Mouse (Mus musculus) yolk sac, embryonic 10.5 days (tissue): ENCODE results near the gene Jpt2.
"Not testable (repeated sequence)": the region's sequence is repeated elsewhere in the genome, so short reads cannot be mapped to it uniquely, and the experiment has no call there.

Experiments used
- DNase-seq: peaks from one replicate; pipeline ENCODE4 v3.0.0-alpha.2; 2017; ENCODE audit warnings: low spot score

Gene Jpt2

DNA sequence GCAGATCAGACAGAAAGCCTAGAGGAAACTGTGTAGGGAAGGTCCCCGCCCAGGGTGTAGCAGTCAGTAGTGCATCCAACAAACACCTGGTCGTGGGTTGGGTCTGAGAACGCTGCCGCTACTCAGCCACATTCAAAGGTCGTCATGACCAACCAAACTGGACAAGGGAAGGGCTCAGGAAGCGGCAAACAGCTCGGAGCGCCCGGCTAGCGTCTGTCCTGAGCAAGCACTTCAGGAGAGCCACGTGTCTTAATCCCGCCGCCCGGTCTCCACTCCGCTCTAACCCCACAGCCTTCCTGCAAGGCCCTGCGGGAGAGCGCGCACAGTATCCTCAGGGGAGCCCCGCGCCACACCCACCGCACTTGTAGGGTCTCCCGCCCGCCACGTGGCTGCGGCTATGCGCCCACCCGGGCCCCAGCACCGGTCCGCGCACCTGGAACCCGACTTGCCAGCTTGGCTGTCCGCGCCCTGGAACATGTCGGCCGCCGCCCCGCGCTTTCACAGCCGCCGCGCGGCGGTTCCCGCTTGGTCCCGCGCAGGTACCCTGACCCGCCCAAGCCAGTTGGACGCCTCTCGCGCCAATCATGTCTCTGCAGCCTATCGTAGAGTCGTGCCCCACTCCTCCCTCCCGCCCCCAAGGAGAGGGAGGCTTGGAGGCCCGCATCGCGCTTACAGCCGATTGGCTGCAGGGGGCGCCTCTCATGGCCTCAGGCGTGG is at the start of gene Jpt2:
Gene Jpt2, minus strand, starts transcription at position 555 of the 717 bp plus-strand sequence.
- DNase-seq = peak; percentile 99

DNA sequence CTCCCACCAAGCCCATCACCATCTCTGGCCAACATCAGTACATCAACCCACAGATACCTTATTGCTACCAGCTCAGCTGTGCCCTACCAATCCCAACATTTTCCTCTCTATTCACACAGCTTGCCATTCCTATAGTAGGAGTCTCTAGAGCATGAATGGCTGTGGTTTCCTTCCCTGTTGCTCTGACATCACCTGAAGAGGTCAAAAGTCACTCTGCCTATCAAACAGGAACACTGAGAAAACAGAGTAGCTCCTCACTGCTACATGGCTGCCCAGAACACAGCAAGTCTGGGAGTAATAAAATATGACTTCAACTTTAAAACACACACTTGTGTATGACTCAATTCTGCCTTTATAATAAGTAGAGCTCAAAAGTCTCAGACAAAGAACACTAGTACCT is 47.0 kb upstream of the Jpt2 start:
- peak; percentile 27 for DNase-seq

DNA sequence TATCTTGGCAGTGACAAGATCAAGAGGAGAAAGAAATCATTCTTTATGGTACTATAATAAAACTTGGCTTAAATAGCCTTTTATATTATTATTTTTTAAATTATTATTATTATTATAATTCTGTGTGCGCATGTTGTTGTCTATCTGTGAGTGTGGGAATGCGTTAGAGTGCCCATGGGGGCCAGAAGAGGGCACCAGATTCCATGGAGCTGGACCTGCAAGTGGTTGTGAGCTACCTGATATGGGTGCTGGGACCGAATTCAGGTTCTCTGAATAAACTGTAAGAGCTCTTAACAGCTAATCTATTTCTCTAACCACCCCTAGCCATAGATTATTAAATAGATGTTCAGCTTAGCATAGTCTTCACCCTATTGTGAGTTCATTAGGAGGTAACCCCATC is 44.6 kb upstream of the Jpt2 start:
- DNase-seq = no peak

DNA sequence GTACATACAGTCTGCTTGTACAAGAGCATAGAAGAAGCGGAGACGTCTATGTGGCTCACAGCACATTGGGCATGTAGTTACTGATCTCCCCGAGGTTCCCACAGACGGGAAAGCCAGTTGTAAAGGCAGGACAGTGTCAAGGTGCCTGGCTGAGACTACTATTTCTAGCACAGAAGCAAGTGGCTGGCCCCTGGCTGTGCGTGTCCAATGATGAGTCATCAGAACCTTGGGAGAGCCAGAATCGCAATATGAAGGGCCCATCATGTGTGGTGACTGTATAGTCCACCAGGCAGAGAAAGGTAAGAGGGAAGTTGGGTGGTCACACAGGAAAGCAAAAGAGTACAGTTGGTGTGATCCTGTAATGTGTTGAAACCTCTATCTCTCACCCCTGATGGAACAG is 34.2 kb upstream of the Jpt2 start:
- no peak for DNase-seq

DNA sequence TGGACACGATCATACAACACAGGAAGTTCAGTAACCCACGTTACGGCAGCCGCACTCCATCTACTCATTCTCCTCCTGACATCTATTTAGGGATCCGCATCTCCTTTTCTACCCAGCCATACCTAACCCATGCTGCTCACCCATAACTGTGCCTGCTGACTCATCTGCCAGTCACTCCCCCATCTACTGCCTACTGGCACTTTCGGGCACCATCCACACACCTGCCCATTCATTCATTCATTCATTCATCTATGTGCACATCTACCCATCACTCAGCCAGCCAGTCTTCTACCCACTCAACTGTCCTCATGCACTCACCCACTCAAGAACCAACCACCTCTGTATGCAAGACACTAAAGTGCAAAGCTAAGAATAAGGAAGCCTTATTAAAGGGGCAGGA is 26.7 kb upstream of the Jpt2 start:
- no peak for DNase-seq

DNA sequence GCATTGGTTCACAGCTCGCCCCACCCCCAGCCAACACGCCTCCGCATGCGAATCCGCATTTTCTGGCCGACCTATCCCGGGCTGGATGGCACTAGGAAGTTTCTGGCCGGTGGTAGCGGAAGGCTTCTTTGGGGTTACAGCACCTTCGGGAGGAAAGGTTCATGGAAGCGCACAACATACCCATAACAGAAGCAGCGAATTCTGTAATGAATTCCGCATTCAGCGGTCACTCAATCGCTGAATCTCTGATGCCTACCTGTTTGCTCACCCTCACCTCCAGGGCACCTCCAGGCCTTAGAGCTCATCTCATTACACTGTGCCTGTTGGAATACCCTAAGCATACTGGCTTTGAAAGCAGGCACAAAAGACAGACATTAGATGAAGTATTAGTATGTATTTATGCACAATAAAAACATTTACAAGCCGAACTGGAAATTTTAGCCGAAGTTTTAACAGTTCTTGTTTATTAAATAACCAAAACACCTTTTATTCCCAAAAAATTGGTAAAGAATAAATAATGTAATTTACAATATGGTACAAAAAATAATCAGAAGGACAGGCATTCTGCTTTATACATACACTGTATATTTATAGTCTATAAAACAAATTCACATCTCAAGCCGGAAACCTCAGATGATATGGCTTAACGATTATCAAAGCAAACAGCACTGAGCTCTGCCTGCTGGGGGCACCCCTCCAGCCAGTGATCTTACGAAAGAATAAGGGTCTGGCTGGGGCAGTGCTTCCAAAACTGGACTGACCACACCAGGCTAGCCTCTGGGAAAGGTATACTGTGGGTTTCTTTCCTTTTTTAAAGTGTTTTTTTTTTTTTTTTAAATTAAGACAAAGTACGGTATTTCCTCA is 595 bp upstream of the Jpt2 start:
- no peak for DNase-seq

DNA sequence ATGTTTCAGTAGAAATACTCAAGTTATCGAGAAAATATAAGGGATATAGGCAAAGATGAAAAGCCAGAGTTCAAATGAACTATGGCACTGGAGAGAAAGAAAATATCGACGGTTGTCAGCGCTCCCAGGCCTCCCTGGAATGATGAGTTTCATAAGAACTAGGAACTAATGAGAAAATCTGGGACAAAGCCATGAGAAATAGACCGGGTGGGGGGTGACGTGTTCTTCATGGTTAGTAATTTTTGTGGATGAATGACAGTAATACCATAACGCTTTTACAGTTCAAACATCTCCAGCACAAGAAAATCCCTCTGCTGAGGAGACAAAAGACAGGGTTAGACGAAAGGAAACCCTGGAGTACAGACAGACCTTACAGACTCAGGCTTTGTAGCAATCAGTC is 1.1 kb downstream of the Jpt2 start:
- no peak for DNase-seq

DNA sequence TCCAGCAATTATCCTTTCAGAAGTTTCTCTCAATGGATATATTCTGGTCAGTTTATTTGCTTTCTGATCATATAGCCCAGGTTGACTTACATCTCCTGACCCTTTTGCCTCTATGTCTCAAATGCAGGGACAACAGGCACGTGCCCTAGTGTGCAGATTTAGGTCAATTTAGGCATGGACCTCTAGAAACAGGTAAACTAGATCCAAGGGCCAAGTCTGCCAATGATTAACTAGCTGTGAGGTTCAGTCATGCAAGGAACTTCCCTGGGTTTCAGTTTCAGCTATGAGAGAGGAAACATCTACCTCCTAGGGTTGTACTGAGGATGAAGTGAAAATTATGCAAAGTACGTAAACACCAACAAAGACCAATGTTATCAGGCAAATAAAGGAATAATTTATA is 7.2 kb downstream of the Jpt2 start:
- DNase-seq = peak; percentile 69

DNA sequence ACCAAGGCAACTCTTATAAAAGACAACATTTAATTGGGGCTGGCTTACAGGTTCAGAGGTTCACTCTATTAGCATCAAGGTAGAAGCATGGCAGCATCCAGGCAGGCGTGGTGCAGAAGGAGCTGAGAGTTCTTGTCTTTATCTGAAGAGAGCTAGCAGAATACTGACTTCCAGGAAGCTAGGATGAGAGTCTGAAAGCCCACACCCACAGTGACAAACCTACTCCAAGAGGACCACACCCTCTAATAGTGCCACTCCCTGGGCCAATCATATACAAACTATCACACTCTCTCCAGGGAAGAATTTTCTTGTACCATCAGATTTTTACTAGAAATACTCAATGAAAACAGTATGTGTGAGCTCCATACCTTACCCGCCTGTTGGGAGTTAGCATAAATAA is 9.8 kb downstream of the Jpt2 start:
- no peak for DNase-seq

DNA sequence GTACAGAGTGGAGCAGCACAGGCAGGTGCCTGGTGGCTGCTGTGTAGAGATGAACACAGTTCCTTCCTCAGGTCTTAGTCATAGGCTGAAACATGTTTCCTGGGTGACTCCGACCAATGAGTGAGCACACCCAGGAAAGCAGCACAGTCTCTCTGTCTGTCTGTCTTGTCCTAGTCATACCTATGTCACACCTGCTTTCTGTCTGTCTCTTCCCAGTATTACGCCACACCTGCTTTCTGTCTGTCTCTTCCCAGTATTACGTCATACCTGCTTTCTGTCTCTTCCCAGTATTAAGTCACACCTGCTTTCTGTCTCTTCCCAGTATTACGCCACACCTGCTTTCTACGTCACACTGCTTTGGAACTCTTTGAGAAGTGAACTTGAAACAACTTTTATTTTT is 12.3 kb downstream of the Jpt2 start:
- no peak for DNase-seq

DNA sequence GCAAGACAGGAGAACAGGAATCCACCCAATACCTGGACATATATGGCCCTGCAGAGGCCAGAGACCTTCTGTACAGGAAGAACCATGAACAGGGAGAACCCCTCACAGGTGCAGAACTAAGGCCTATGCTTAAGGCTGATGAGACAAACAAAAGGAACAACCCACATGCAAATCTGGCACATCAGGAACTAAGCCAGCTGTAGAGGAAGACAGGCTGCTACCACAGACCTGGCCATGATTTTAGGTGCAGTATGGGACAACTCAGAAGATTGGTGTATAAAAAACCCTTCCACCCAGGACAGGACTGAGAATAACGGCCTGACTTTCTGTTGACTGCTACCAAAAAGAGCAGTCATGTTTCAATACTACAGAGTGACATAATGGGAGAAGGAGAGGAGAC is 16.9 kb downstream of the Jpt2 start:
- not testable (repeated sequence) for DNase-seq

DNA sequence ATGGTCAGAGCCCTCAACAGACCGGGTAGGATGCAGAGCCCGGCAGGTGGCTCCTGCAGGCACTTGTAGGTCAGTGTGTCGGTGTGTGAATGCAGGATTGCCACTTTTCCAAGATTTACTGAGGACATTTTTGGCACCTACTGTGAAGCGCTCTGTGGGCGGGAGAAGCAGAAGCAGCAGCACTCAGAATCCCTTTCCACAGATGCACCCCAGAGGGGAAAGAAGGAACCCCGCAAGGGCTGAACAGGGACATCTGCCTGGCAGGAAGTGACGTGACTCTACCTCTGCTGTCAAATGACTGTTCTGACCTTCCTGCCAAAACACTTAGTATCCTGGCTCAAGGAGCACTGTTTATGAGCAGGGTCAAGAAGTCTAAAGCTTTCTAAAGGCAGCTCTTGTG is 17.5 kb downstream of the Jpt2 start:
- no peak for DNase-seq

DNA sequence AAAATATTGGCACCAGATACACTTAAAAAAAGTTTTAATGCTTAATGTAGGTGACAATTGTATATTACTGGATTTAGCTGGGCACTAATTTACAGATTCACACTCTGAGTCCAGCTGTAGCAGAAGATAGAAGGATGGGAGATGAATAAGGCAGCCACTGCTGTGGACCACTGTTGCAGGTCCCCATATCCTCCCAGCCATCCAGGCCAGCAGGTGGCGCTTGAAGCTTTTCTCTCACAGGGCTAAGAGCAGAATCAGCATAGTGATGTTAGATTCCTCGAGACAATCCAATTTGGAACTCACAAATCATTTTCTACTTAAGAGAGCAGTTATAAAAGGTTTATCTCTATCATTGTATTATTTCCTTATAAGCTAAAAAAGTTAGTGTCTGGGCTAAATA is 18.0 kb downstream of the Jpt2 start:
- DNase-seq = not testable (repeated sequence)

DNA sequence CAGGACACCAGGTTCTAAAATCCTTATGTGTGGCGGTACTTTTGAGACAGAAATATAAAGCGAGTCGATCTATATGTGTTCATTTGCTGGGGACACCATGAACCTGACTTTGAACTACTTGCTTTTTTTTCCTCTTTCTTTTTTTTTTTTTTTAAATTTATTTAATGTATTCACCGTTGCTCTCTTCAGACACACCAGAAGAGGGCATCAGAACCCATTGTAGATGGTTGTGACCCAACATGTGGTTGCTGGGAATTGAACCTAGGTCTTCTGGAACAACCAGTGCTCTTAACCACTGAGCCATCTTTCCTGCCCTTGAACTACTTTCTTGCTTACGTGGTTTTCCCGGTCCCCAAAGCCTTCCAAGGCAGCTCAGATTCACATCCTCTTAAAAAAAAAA is 23.2 kb downstream of the Jpt2 start:
- DNase-seq = no peak

DNA sequence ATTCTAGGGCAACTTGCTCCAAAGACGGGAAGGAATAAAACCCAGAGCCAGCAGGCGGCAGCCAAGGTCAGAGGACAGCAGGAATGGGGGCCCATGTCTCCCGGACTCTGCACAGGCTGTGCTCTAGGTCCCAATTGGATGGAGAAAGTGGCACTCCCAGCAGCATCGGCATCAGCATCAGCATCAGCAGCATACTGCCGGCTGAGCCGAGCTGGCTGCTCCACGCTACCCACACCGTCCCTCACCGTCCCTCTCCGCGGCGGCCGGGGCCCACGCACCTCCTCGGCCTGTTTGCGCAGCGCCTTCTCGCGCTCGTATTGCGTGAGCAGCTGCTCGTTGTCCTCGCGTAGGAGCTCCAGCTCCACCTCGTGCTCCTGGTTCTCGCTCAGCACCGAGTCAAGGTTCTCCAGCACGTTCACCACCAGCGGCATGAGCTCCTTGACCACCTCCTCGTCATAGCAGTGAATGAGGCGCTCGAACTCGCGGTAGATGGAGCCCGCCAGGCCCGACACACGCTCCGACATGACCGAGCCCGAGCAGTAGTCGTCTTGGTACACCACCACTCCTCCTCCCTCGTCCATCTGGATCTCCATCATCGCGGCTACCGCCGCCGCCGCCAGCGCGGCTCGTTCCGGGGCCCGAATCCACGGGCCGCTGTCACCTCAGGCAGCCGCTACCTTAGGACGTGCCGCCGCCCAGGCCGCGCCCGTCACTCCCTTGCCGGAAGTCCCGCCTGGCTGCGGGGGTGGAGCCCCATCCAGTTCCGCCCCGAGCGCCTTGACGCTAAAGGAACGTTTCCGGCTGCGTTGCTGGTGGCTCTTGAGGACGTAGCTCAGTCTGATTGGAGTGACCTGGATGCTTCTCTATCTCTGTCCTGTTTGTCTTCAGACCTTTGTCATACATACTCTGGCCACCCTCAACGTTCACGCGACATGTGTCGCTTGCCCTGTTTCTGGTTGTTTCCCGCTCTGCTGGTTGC is 23.9 kb downstream of the Jpt2 start, which contains the start of gene Mapk8ip3:
Gene Mapk8ip3, minus strand, starts transcription at position 719 of the 979 bp plus-strand sequence.
- peak; percentile 93 for DNase-seq

DNA sequence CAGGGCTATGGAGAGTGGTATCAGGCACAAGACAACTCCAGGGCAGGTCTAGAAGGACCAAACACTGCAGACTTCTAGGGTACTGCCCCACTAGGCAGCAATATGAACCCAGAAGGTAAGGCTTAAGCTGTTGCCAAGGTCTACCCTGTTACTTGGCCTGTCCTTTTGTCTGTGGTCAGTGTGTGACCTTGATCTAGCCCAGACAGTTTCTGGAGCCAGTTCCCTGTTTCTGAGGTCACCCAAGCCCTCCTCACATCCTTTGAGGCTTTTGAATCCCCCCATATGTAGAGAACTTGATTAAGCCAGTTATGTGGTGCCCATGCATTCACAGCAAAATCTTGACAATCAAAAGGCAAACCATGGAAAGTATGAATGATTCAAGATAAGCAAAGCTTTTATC is 24.8 kb downstream of the Jpt2 start:
- no peak for DNase-seq

DNA sequence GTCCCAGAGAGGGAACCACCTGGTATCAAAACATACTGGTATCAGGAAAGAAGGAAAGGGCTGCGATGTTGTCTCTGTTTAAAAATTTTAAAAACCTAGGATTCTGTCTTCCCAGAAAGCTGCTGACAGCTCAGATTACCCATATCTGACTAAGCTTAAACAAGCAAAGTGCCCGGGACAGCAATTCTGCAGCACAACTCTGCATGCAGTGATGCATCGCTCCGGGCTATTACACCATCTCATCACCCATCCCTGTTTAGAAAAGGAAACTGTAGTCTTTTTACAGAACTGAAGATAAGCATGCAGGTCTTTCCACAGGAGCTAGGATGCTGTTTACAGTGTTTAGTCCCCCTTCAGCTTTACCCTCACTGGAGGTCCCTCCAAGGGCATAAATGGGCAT is 25.6 kb downstream of the Jpt2 start:
- no peak for DNase-seq

DNA sequence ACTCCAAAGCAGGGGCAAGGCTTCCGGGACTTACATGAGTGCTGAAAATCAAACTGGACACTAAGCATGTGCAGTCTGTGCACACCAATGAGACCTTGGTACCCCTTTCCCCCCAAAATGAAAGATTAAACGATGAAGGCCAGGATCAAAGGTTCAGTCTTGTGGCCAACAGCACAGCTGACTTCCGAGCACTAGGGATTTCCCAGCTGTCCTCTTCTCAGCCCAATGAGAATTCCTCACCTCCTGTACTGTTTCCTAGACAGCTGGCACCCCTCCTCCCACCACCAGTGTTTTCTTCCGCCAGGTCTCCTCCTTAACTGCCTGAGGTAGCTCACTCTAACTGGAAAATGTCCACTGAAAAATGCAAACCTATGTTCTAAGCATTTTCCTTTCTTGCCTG is 27.3 kb downstream of the Jpt2 start:
- DNase-seq = no peak

DNA sequence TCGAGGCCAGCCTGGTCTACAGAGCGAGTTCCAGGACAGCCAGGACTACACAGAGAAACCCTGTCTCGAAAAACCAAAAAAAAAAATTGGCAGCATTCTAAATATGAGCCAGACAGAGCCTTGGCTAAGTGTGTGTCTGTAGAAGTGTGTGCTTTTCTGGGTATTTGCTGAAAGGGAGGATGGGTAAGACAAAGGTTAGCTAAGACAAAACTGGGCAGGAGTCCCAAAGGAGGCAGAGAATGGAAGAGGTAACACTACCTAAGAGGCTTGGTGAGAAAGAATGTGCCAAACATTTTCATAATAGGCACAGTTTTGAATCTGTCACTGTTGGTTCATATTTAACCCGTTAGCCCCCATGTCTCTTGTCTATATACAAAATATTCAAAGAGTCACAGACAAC is 28.1 kb downstream of the Jpt2 start:
- DNase-seq = no peak

DNA sequence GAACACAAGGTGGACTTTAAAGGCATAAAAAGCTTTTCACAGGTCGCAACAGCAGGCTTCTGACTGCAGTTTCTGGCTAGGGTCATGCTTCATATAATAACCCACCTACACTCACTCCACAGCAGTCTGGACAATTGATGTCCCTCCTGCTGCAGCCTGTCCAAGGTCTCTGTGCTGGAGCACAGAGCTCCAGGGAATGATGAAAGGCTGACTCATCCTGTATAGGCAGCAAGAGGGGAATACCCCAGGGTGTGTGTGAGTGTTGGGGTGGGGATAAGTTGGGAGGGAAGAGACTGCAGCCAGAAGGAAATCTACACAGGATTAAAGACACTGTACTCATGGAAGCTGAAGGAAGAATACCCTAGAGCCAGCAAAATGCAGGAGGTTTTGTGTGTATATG is 31.0 kb downstream of the Jpt2 start:
- no peak for DNase-seq

DNA sequence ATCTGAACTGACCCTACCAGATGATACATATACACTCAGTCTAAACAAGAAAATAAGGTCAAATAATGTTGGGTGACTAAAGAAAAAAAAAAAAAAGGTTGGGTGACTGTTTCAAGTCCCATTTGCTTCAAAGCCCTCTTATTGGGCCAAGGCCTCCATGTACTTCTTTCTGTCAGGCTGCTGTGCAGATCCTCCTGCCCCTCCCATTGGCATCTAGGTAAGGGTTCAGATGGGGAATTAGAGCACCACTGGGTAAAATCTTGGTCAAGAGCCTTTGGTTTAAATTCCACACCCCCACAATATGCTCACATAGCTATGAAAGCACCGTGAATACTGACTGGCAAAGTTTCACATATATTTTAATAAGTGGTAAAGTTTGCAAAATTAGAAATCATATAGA is 37.2 kb downstream of the Jpt2 start:
- DNase-seq = no peak

DNA sequence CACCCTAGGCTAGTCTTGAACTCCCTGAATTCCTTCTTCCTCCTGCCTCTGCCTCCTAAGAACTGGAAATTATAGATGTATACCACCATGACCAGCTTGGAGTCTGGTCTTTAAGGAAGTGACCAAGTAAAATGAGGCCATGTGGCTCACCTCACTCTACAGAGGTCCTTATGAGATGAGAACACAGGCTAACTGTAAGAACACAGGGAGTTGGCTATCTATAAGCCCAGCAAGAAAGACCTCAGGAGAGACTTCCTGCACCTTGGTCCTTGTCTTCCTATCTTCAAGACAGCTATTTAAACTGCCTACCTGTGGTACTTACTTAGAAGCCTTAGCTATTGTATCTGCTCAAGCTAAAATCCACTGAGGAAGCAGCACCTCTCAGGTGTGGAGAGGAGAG is 46.5 kb downstream of the Jpt2 start:
- no peak for DNase-seq
